Mouse (Mus musculus): ENCODE data around the gene Dupd1. TPM values are rescaled to one million over a fixed set of nuclear protein-coding genes. Genes with fewer than 3 reads are reported as not detected.
"Not testable (repeated sequence)": the region's sequence is repeated elsewhere in the genome, so short reads cannot be mapped to it uniquely, and the experiment has no call there.

Dupd1 gene
- total RNA-seq, 1 experiment from 2014 or later = 0.70 TPM

GRCm38 (mm10) chr14:21676223-21676622, 38.2 kb downstream of the Dupd1 start:
- DNase-seq = no peak

GRCm38 (mm10) chr14:21674471-21674870, 39.9 kb downstream of the Dupd1 start:
- no peak for DNase-seq

GRCm38 (mm10) chr14:21673100-21673499, 41.3 kb downstream of the Dupd1 start:
- no peak for DNase-seq

GRCm38 (mm10) chr14:21670422-21671006, 43.9 kb downstream of the Dupd1 start:
- DNase-seq = not testable (repeated sequence)

GRCm38 (mm10) chr14:21669633-21670421, 44.5 kb downstream of the Dupd1 start:
- no peak for DNase-seq

- no peak for DNase-seq
Measured at GRCm38 (mm10) chr14:21669218-21669617, 45.2 kb downstream of the Dupd1 start.

- DNase-seq = peak; percentile 57
Measured at GRCm38 (mm10) chr14:21662465-21663142, 51.8 kb downstream of the Dupd1 start.

- DNase-seq = peak; percentile 78
Measured at GRCm38 (mm10) chr14:21659652-21660051, 54.7 kb downstream of the Dupd1 start.

- no peak for DNase-seq
Measured at GRCm38 (mm10) chr14:21659155-21659554, 55.2 kb downstream of the Dupd1 start.

GRCm38 (mm10) chr14:21653813-21654212, 60.6 kb downstream of the Dupd1 start:
- no peak for DNase-seq

GRCm38 (mm10) chr14:21640806-21641435, 73.5 kb downstream of the Dupd1 start:
- DNase-seq = no peak

- no peak for DNase-seq
Measured at GRCm38 (mm10) chr14:21636548-21636947, 77.8 kb downstream of the Dupd1 start.

- no peak for DNase-seq
Measured at GRCm38 (mm10) chr14:21631665-21632200, 82.6 kb downstream of the Dupd1 start.

Other genes starting within 250 kb of the Dupd1 start
- 43.4 and 45.3 TPM in 2 replicates for gene Kat6b, start 233.1 kb downstream of the Dupd1 start, total RNA-seq (2021)
- 36.1 and 36.9 TPM in 2 replicates for gene Samd8, start 36.0 kb upstream of the Dupd1 start, total RNA-seq (2021)
- not detected in 2 replicates for gene Dusp13, start 36.6 kb upstream of the Dupd1 start, total RNA-seq (2021)
- gene Vdac2, start 110.7 kb upstream of the Dupd1 start, total RNA-seq (2021) = 239 and 261 TPM in 2 replicates
- gene Comtd1, start 134.4 kb upstream of the Dupd1 start, total RNA-seq (2021) = 36.2 and 38.0 TPM in 2 replicates